Mouse (Mus musculus): Measurements from ENCODE around the gene Plin1. TPM values are rescaled to one million over a fixed set of nuclear protein-coding genes. Genes with fewer than 3 reads are reported as not detected.

The Plin1 gene
- 1 to 10 TPM; 5.1 to 9.6 TPM for total RNA-seq (2021)

- no peak for DNase-seq
Measured at GRCm38 (mm10) chr7:79732622-79733021, at the start of gene Plin1. Gene Plin1, minus strand, starts transcription at chr7:79732903.

- DNase-seq: no peak
Measured at GRCm38 (mm10) chr7:79782516-79782855, 49.8 kb upstream of the Plin1 start.

GRCm38 (mm10) chr7:79781826-79782515 is 49.3 kb upstream of the Plin1 start:
- DNase-seq: peak; percentile 28

GRCm38 (mm10) chr7:79780647-79781626 is 48.2 kb upstream of the Plin1 start:
- peak; percentile 85 for DNase-seq

- DNase-seq: no peak
Measured at GRCm38 (mm10) chr7:79771561-79772512, 39.1 kb upstream of the Plin1 start.

GRCm38 (mm10) chr7:79769664-79770063 is 37.0 kb upstream of the Plin1 start:
- no peak for DNase-seq

- no peak for DNase-seq
Measured at GRCm38 (mm10) chr7:79765991-79766390, 33.3 kb upstream of the Plin1 start.

- no peak for DNase-seq
Measured at GRCm38 (mm10) chr7:79762106-79762505, 29.4 kb upstream of the Plin1 start.

- no peak for DNase-seq
Measured at GRCm38 (mm10) chr7:79761124-79761876, 28.6 kb upstream of the Plin1 start.

GRCm38 (mm10) chr7:79759766-79760165 is 27.1 kb upstream of the Plin1 start:
- no peak for DNase-seq

GRCm38 (mm10) chr7:79758176-79758575 is 25.5 kb upstream of the Plin1 start:
- no peak for DNase-seq

- DNase-seq: no peak
Measured at GRCm38 (mm10) chr7:79756334-79756733, 23.6 kb upstream of the Plin1 start.

- DNase-seq: no peak
Measured at GRCm38 (mm10) chr7:79749511-79749910, 16.8 kb upstream of the Plin1 start.

GRCm38 (mm10) chr7:79747659-79748058 is 15.0 kb upstream of the Plin1 start:
- no peak for DNase-seq

- no peak for DNase-seq
Measured at GRCm38 (mm10) chr7:79744585-79744984, 11.9 kb upstream of the Plin1 start.

- no peak for DNase-seq
Measured at GRCm38 (mm10) chr7:79744051-79744450, 11.3 kb upstream of the Plin1 start.

- DNase-seq: peak; percentile 81
Measured at GRCm38 (mm10) chr7:79742659-79743536, 10.2 kb upstream of the Plin1 start, which contains the start of the genes Pex11a and Wdr93. Gene Pex11a, minus strand, starts transcription at chr7:79743131. Gene Wdr93, plus strand, starts transcription at chr7:79743163.

- no peak for DNase-seq
Measured at GRCm38 (mm10) chr7:79742277-79742658, 9.6 kb upstream of the Plin1 start.

GRCm38 (mm10) chr7:79740279-79740678 is 7.6 kb upstream of the Plin1 start:
- DNase-seq: no peak

- DNase-seq: no peak
Measured at GRCm38 (mm10) chr7:79738913-79739312, 6.2 kb upstream of the Plin1 start.

- DNase-seq: no peak
Measured at GRCm38 (mm10) chr7:79736511-79736910, 3.8 kb upstream of the Plin1 start.

Data from heart, postnatal 4 days (tissue).